Mouse (Mus musculus) heart, adult 8-10 months (tissue): ENCODE results near the gene Gk5. TPM values are rescaled to one million over a fixed set of nuclear protein-coding genes. Genes with fewer than 3 reads are reported as not detected.
"Not testable (repeated sequence)": the region's sequence is repeated elsewhere in the genome, so short reads cannot be mapped to it uniquely, and the experiment has no call there.

Experiments used
- DNase-seq: peaks from one replicate; pipeline ENCODE4 v3.0.0; 2022; ENCODE audit warnings: low spot score
- total RNA-seq, 4 experiments: library from RNA; stranded (reverse); gene quantifications; 2 replicates each; pipeline ENCODE4 v1.2.4; 2022

The Gk5 gene
- 1 to 10 TPM; 2.2 to 3.8 (median 2.7) TPM for total RNA-seq

GRCm38 (mm10) chr9:96118861-96119772, at the start of gene Gk5:
Gene Gk5, plus strand, starts transcription at chr9:96119362.
- DNase-seq: peak; percentile 97

- no peak for DNase-seq
These were observed 40.3 kb upstream of the Gk5 start for GRCm38 (mm10) chr9:96078752-96079315.

GRCm38 (mm10) chr9:96085293-96085692, 33.9 kb upstream of the Gk5 start:
- no peak for DNase-seq

GRCm38 (mm10) chr9:96087671-96088070, 31.5 kb upstream of the Gk5 start:
- DNase-seq: no peak

GRCm38 (mm10) chr9:96088456-96088855, 30.7 kb upstream of the Gk5 start:
- DNase-seq: not testable (repeated sequence)

- DNase-seq: not testable (repeated sequence)
These were observed 26.5 kb upstream of the Gk5 start for GRCm38 (mm10) chr9:96092637-96093036.

- no peak for DNase-seq
These were observed 25.9 kb upstream of the Gk5 start for GRCm38 (mm10) chr9:96093221-96093620.

- DNase-seq: no peak
These were observed 24.8 kb upstream of the Gk5 start for GRCm38 (mm10) chr9:96094341-96094740.

GRCm38 (mm10) chr9:96095192-96095591, 24.0 kb upstream of the Gk5 start:
- no peak for DNase-seq

GRCm38 (mm10) chr9:96102846-96103245, 16.3 kb upstream of the Gk5 start:
- no peak for DNase-seq

- DNase-seq: no peak
These were observed 6.2 kb upstream of the Gk5 start for GRCm38 (mm10) chr9:96112879-96113361.

- DNase-seq: no peak
These were observed 2.4 kb upstream of the Gk5 start for GRCm38 (mm10) chr9:96116801-96117200.

- DNase-seq: no peak
These were observed 946 bp upstream of the Gk5 start for GRCm38 (mm10) chr9:96118216-96118615.

- DNase-seq: no peak
These were observed 8.8 kb downstream of the Gk5 start for GRCm38 (mm10) chr9:96127972-96128371.

GRCm38 (mm10) chr9:96132956-96133603, 13.9 kb downstream of the Gk5 start:
- no peak for DNase-seq

GRCm38 (mm10) chr9:96134470-96134869, 15.3 kb downstream of the Gk5 start:
- DNase-seq: no peak

- peak; percentile 73 for DNase-seq
These were observed 15.8 kb downstream of the Gk5 start for GRCm38 (mm10) chr9:96134916-96135315.

GRCm38 (mm10) chr9:96135461-96135860, 16.3 kb downstream of the Gk5 start:
- DNase-seq: no peak

- DNase-seq: no peak
These were observed 19.8 kb downstream of the Gk5 start for GRCm38 (mm10) chr9:96138958-96139357.

GRCm38 (mm10) chr9:96139876-96140275, 20.7 kb downstream of the Gk5 start:
- no peak for DNase-seq

- no peak for DNase-seq
These were observed 21.8 kb downstream of the Gk5 start for GRCm38 (mm10) chr9:96140931-96141330.

GRCm38 (mm10) chr9:96142499-96142898, 23.3 kb downstream of the Gk5 start:
- no peak for DNase-seq
